ENCODE assay signal across 14 mouse cellular contexts in the genomic region with DNA sequence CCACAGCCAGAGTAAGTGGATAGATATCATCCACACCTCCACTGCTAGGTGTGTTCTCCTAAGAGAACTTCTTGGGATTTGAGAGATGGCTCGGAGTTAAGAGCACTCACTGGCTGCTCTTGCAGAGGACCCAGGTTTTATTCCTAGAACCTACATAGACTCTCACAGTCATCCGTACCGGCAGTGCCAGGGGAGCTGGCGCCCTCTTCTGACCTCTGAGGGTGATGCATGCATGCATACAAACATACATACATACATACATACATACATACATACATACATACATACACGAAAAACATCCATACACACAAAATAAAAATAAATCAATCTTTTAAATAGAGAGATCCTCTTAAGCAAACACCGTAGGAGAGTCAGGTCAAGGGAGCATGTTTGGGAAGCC.
DNase-seq lines count a peak whose midpoint lies in the region; ATAC-seq and TF ChIP-seq lines count a peak whose summit lies in the region.
"Had no signal": no experiment of that assay in that cellular context is flagged by ENCODE, and none has a peak within 500 bp of the region (broad histone marks: within the 10 kb centered on the region; RNA-seq: fewer than 3 reads in every experiment).

No protein-coding gene starts in this region.

- no peak overlapping the region for H3K9ac ChIP-seq in kidney, embryonic 15.5 days
- H3K9ac ChIP-seq: forebrain, embryonic 12.5 days; limb, embryonic 13.5 days had no signal

- TF ChIP-seq POLR2A in myocyte (IDR thresholded peaks at IDR 0.05; ENCODE audit: insufficient read length, low read depth) = no peak

- no peak overlapping the region for H3K4me2 ChIP-seq in kidney, embryonic 15.5 days
- peak overlapping the region; percentile 59 for H3K4me2 ChIP-seq in myocyte (ENCODE audit: low read depth)
- H3K4me2 ChIP-seq: forebrain, embryonic 12.5 days; limb, embryonic 13.5 days had no signal

- no peaks in the 10 kb centered on the region for H3K4me1 ChIP-seq in kidney, embryonic 15.5 days
- H3K4me1 ChIP-seq: forebrain, embryonic 12.5 days had no signal

- DNase-seq in CD4-positive, CD25-positive, alpha-beta regulatory T cell, adult 2 months (ENCODE audit: low read depth, low spot score) = peak; percentile 9
- DNase-seq in kidney, adult 9 months = peak; percentile 22
- peak; percentile 13 for DNase-seq in thymus, postnatal 14 days
- DNase-seq in thymus, adult 18-20 months = no peak
- DNase-seq in testis, postnatal 10 days (ENCODE audit: low spot score) = no peak
- DNase-seq: cerebellum, adult 11 months; layer of hippocampus, adult 9-11 months; midbrain, embryonic 14.5 days; right cerebral cortex, postnatal 25 days had no signal

- no peak overlapping the region for H3K27ac ChIP-seq in kidney, embryonic 15.5 days
- H3K27ac ChIP-seq: forebrain, embryonic 12.5 days; limb, embryonic 13.5 days had no signal

- no peak for ATAC-seq in CD4-positive, CD25-positive, alpha-beta regulatory T cell, adult 4 months
- ATAC-seq in kidney, embryonic 15.5 days (replicated peaks; ENCODE audit: low FRiP score) = no peak

- H3ac ChIP-seq in myocyte (ENCODE audit: control insufficient read depth, insufficient read length) = no peak overlapping the region

- no peaks in the 10 kb centered on the region for H3K9me3 ChIP-seq in kidney, embryonic 15.5 days (replicated peaks)
- H3K9me3 ChIP-seq: forebrain, embryonic 12.5 days; limb, embryonic 13.5 days had no signal

- H3K4me3 ChIP-seq in kidney, embryonic 15.5 days (replicated peaks) = no peak overlapping the region
- H3K4me3 ChIP-seq in myocyte = no peak overlapping the region
- H3K4me3 ChIP-seq: forebrain, embryonic 12.5 days; limb, embryonic 13.5 days had no signal

- H3K79me2 ChIP-seq in myocyte (ENCODE audit: control insufficient read depth, insufficient read depth) = no peaks in the 10 kb centered on the region

- no peaks in the 10 kb centered on the region for H3K36me3 ChIP-seq in kidney, embryonic 15.5 days
- no peaks in the 10 kb centered on the region for H3K36me3 ChIP-seq in myocyte (ENCODE audit: control insufficient read depth, insufficient read depth)
- H3K36me3 ChIP-seq: forebrain, embryonic 12.5 days; limb, embryonic 13.5 days had no signal

- WGBS in kidney, embryonic 15.5 days = 79% methylated on average over 6 of the region's 6 CpGs

- no peaks in the 10 kb centered on the region for H3K27me3 ChIP-seq in kidney, embryonic 15.5 days
- H3K27me3 ChIP-seq in myocyte (ENCODE audit: control insufficient read depth, insufficient read depth, insufficient read length) = no peaks in the 10 kb centered on the region
- H3K27me3 ChIP-seq: forebrain, embryonic 12.5 days; limb, embryonic 13.5 days had no signal

TF ChIP-seq in myocyte, 11 proteins besides CTCF, POLR2A, EP300 and RAD21:
- TF ChIP-seq SRF (IDR thresholded peaks at IDR 0.05; ENCODE audit: control insufficient read depth, insufficient read length, low read depth) (no peak), TCF3 (IDR thresholded peaks at IDR 0.05; ENCODE audit: insufficient read length, low read depth) (no peak), POLR2AphosphoS2 (IDR thresholded peaks at IDR 0.05; ENCODE audit: insufficient read length, low read depth) (no peak), MAX (IDR thresholded peaks at IDR 0.05; ENCODE audit: low read depth) (no peak), E2F4 (IDR thresholded peaks at IDR 0.05; ENCODE audit: insufficient read depth) (no peak)

Comparison
In these comparisons a context has a peak if more than half of its experiments do, and no peak if none do; other contexts are left out.
1. DNase-seq: peak in CD4-positive, CD25-positive, alpha-beta regulatory T cell, adult 2 months (single experiment), kidney, adult 9 months (single experiment) and thymus, postnatal 14 days (single experiment); none in thymus, adult 18-20 months (0 of 2) and testis, postnatal 10 days (single experiment).